Mouse (Mus musculus): Measurements from ENCODE around the gene 6330409D20Rik.

Gene 6330409D20Rik

DNA sequence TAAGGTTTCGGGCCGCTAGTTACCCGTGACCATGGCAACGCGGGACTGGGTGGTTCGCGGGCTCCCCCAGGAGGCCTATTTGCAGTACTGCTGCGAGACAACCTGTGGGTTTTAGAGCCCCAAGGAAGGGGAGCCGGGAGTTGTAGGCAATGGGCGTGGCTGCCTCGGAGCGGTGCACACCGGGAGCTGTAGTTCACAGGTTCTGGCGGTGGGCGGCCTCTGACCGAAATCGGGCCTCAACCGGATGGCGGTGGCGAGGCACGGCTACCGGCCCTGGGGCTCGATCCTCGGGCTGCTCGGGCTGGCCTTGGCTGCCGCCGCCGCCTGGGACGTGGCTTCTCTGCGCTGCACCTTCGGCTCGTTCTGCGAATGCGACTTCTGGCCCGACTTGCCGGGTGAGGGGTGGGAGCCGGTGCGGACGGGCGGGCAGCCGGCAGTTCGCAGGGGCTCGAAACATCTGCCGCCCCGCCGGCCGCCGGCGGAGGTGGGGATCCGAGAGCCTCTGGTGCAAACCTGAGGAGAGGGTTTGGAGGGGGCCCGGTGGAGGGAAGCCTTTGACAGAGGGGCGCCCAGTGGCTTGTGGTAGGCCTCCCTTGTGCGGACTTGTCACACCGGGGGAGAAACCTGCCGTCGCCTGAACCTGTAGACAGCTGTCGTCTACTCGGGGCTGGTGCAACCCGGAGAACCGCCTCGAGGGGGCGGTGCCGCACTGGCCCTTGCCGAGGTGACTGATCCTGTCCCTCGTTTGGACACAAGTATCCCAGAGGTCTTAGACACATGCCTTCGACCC is 16.4 kb upstream of the 6330409D20Rik start, which contains the start of gene Tor2a:
TSS of gene Tor2a (plus strand) at position 179 of the 790 bp plus-strand sequence.
- DNase-seq (ENCODE audit: low spot score in 2 of 2), result peak; percentile 96 to 98

DNA sequence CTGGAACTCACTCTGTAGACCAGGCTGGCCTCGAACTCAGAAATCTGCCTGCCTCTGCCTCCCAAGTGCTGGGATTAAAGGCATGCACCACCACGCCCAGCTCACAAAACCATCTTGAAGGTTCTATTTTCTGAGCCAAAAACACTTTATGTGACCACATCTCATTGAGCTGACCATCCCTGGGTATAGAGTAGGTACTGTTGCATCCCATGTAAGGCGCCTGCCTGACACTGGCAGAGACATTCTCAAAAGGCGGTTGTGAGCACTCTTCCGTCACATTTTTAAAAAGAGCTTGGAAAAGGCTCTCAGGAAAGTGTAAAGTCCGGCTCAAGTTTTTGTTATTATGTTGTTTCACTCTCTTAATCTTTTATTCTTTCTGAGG is 15.8 kb upstream of the 6330409D20Rik start:
- DNase-seq (ENCODE audit: low spot score in 2 of 2), result no peak

DNA sequence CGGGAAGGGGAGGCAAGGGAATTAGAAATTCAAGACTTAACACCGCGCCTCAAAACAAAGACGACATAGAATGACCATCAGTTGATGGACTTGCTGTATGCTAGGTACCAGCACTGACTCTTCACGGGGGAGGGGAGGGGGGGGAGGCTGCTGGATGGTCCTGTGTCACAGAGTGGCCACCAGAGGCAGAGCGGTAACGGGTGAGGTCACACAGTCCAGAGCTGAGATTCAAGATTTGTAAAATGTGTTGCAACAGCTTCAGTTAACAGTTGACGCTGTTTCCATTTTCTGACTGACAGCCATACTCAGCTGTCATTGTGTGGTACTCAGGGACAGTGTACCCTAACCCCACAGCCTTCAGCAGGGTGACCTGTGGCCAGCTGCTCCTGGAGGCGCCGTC is 11.4 kb upstream of the 6330409D20Rik start:
- DNase-seq (ENCODE audit: low spot score in 2 of 2), result no peak

DNA sequence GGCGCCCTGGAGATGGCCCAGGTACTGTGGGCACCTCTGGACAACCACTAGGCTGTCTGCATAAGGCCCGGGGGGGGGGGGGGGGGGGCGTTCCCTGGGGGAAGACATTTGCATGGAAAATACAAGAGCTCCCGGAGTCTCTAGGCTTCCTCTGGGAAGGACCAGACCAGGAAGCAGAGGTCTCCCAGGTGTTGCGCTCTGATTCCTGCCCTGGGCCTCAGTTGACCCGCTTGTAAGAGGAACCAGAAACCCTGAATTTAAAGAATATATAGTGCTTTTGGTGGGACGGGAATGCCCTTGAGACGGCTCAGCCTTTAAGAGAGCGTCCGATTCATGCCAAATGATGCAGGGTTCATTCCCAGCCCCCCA is 10.8 kb upstream of the 6330409D20Rik start:
- no peak for DNase-seq (ENCODE audit: low spot score in 2 of 2)

DNA sequence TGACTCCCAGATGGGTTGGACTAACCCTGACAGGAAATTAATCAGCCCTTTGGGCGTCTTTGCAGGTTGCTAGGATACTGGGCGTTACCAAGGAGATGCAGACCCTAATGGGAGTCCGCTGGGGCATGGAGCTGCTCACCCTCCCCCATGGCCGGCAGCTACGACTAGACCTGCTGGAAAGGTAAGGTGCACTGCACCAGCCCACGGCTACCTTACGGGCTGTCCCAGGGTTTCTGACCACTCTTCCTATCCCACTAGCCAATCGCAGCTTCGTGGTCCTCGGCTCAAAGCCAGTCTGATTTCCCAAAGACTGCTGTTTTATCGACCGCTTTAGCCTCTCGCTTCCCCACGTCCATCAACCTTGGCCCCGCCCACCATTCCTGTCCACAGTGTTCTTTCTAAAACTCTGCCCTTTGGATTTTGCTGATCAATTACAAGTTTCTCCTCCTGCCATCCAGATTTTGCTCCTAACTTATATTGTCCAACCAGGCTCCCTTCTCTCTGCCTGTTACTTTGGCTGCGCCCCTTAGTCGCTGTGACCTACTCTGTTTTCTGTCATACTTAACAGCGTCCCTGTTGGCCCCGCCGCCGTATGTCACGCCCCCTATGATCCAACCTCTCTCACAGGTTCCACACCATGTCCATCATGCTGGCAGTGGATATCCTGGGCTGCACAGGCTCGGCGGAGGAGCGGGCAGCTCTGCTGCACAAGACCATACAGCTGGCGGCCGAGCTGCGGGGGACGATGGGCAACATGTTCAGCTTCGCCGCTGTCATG is 10.3 kb upstream of the 6330409D20Rik start:
- peak in 1 of 2 experiments; percentile 53 for DNase-seq (ENCODE audit: low spot score in 2 of 2)

DNA sequence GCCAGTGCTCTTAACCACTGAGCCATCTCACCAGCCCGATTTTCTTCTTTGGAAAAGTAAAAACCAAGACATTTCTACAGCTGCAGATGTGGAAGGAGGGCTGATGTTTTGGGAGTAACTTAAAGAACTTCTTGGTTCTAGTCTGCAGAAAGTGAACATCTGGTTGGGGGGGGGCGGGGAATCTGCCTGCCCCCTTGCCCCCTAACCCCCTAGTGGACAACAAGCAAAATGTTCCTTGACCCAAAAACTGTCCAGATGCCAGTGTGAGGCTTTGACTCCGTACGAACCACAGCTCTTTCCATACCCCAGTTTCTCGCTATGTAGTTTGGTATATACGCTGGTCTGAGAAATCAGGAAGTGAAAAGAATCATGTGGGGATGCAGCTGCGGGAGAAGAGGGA is 9.4 kb upstream of the 6330409D20Rik start:
- DNase-seq (ENCODE audit: low spot score in 2 of 2), result no peak

DNA sequence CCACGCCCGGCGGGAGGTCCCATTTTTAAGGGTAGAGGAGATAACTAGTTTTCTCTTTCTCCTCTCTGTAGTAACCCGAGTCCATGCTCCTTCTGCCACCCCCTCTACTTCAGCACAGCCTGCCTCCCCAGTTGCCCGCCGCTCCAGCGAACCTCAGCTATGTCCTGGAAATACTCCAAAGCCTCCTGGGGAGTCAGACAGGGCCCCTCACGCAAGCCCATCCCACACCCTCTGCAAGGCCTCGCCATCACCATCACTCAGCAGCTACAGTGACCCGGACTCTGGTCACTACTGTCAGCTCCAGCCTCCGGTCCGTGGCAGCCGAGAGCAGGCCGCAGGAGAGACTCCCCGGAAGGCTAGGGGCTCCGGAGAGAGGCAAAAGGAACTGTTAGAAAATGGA is 8.3 kb upstream of the 6330409D20Rik start:
- no peak for DNase-seq (ENCODE audit: low spot score in 2 of 2)

DNA sequence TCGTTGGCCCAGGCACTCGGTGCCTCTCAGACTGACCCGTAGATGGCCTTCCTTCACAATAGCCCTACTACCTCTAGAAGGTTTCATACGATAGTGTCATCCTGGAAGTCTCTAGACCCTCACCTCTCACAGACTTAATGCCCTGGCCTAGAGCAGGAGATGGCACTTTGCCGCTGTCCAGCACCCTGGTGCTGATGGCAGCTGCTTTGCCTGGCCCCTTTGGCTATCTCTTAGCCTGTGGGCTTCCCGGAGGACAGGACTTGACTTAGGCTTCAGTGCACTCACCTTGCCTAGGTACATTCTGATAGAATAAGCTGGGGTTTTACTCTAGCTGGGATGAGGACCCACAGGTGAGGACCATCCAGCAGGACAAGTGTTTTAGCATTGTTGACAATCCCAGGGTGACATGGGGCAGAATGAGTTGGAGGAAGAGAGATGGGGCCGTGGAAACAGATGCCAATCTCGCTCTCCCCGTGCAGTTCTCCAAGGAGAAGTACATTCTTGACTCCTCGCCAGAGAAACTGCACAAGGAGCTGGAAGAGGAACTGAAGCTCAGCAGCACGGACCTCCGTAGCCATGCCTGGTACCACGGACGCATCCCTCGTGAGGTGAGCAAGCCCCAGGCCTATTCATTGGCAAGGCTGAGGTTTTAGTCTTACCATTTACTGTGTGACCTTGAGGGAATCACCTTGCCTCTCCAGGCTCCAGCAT is 3.6 kb upstream of the 6330409D20Rik start:
- no peak for DNase-seq (ENCODE audit: low spot score in 2 of 2)

DNA sequence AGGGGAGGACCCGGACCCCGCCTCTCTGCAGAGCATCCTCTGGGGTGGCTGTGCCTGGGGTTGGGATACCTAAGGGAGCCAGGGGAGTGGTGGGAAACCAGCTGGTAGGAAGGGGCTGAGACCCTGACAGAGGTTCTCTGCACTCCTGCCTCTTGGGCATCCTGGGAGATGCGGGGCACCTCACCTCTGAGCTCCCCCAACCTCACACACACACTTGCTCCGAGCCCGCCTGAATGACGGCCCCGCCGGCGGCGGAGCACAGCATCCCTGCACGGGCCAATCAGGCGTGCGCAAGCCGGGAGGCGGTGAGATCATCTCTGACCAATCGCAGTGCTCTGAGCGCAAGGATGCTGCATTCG is 1.3 kb upstream of the 6330409D20Rik start:
- no peak for DNase-seq (ENCODE audit: low spot score in 2 of 2)

DNA sequence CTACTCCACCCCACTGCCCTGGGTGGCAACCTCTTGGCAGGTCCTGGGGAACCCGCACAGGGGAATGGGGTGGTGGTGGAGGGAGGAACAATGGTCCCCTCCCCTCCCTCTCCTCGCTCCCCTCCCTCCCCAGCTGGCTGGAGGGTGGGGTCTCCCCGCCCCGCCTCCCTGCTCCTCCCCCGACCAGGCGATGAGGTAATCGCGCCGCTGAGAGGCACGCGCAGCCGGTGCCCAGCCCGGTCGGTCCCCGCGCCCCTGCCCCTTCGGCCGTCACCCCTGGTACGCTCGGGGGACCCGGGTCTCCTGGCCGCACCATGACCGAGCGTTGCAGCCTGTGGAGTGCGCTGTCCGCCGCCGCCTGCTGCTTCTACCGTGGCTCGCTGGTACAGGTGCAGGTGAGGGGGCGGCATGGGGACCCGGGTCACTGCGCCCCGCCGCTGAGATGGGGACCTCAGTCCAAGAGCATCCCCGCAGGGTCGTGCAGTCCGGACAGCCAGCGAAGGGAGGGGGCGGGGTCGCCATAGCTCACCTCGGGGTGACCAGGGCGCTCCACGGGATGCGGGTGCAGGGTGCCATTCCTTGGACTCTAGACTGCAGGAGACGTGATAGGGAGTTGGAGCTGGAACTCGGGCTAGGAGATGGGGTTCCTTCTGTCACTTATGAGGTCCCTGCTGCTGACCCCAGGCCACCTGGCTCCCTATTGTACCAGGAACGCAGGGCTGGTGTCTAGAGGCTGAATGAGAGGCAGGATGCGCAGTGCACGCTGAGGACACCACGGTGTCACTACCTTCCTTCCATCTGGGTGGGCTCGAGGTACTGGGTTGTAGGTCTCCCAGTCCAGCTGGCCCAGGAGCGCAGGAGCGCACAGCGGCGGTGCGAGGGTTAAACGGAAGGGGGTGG is 707 bp upstream of the 6330409D20Rik start:
- no peak for DNase-seq (ENCODE audit: low spot score in 2 of 2)

DNA sequence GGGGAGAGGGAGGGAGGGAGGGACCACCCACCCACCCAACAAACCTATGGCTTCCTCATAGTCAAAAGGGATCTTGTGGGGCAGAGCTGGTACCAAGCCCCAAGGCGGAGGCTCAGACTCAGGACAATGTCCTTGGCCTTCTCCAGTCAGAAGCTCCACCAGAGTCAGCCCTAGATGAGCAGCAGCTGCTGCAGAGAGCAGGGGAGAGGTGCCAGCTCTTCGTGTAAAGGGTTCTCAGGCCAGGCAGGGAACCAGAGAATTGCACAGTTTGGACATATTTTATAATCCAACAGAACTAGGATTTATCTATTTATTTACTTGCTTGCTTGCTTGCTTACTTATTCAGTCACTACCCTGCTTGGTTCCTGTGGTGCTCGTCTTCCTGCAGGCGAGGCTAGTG is 1.5 kb downstream of the 6330409D20Rik start:
- no peak for DNase-seq (ENCODE audit: low spot score in 2 of 2)

DNA sequence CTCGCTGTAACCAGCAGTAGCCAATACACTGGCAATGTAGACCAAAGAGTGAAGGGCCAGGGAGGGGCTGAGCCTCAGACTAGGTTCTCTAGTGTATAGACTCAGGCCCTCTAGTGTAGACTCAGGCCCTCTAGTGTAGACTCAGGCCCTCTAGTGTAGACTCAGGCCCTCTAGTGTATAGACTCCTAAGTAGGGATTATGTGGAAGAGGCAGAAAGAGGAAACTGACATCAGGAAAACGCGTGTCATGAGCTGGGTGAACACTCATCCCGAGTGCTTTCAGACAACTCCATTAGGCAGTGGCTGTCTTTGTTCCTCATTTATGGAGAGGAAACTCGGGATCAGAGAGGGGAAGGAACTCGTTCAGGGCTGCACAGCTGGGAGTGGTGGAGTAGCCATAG is 3.8 kb downstream of the 6330409D20Rik start:
- no peak for DNase-seq (ENCODE audit: low spot score in 2 of 2)

DNA sequence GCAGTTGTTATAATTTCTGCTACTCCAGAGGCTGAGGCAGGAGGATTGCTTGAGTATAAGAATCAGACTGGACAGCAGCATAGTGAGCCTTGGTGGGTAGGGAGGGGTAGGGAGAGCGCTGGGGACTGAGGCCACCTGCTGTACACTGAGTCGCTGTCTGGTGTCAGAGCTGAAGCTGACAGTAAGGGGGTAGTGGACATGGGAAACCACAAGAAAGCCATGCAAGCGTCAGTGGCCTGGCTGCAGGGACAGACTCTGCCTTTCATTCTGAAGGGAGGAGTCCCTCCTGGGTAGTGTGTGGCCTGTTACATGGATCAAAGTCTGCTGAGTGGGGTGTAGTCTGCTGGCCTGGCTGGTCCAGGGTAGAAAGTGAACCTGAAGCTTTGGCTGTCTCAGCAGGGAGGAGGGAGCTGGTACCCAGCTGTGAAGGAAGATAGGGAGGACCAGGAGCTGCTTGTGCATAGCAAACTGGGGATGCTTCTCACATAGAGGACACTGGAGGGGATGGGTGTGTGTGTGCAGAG is 4.4 kb downstream of the 6330409D20Rik start:
- DNase-seq (ENCODE audit: low spot score in 2 of 2), result no peak

DNA sequence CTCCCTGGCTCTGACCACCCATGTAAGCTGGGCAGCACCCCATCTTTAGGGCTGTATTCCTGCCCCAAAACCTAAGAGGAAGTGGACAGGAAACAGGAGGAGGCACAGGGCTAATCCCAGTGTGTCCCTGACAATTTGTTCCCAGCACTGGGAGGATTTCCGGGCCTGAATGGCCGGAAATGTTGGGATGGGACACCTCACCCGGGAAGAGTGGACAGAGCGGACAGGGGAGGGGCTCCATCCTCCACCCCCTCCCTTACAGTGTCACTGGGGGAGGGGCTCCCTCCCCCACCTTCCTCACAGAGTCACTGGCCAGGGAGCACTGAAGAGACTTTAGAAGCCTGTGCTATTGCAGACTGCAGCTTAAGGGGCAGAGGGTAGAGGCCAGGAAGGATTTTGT is 5.9 kb downstream of the 6330409D20Rik start:
- DNase-seq (ENCODE audit: low spot score in 2 of 2), result no peak

DNA sequence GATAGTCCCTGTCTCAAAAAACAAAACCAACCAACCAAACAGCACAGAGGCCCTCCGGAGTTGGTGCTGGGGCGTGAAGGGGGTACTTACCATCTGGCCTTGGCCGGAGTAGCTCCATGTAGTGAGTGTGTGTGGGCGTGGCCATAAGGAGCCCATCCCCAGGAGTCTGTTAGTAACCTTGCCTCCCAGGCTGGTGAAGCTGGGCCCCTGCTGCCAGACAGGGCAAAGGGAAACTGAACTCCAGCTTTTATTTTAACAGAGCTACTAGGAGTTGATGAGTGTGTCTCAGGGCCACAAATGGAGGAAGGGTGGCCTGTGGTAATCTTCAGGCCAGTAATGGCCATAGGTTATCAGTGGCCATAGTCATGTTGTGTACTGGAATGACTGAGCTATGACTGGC is 6.3 kb downstream of the 6330409D20Rik start:
- DNase-seq (ENCODE audit: low spot score in 2 of 2), result no peak

DNA sequence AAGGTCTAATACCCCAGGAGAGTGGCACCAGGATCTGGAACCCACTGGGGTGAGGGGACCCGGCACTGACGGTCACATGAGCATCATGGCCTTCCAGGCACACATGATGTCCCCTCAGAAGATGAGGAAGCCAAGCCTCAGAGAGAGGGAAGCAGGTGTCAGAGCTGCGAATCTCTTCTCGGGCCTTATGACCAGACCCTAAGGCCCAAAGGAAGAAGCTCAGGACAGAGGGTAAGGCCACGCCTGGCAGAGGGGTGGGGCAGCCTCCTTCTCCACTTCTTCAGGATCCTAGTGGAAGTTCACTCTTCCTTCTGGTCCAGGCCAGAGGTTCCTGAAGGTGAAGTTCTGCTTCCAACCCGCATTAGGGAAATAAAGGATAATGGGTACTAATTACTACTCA is 8.1 kb downstream of the 6330409D20Rik start:
- no peak for DNase-seq (ENCODE audit: low spot score in 2 of 2)

DNA sequence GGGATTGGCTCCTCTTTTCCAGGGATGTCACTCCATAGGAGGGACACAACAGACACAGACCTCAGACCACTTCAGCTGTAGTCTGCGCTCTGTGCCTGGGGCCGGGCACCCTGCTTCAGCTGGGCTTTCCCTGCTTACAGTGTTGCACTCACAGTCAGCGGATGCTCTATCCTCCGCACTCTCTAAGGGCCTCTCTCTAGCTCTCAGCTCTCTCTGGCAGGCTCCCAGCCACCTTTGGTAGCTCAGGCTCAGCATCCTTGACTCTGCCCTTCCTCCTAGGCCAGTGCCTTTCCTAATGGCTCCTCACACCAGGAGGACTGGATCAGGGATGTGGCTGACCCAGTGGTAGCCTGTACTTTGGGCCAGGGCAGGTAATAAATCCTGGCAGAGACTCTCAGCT is 8.9 kb downstream of the 6330409D20Rik start:
- no peak for DNase-seq (ENCODE audit: low spot score in 2 of 2)

DNA sequence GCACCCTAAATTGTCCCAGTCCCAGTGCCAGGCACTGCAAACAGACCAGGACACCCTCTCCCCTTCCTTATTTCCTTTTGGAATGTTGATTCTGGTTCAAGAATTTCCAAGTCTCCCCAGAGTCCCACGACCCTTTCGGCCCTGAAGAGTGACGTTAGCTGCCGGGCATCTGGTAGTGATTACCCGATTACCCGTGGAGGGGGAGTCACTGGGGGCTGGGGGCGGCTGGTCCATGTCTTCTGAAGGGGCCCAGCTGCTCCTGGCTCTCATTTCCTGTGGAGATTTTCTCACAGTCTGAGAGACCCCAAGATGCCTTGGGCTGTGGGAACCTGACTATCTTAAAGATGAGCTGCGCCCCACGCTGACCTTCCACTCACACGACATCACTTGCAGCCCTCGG is 10.0 kb downstream of the 6330409D20Rik start:
- no peak for DNase-seq (ENCODE audit: low spot score in 2 of 2)

DNA sequence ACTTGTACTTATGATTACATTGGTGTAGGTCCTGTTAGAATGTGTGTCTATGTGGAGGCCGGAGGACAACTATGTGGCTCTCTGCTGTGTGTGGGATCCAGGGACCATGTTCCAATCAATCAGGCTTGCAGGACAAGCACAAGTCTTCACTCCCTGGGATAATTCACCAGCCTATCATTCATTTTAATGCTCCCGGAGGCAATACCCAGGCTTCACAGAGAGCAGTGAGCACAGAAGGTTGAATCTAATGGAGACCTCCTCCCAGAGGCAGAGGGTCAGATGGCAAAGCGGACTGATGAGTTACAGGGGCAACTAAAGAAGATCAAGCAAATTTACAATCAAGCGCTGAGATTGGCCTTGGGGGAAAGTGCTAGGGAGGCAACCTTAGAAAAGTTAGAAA is 11.3 kb downstream of the 6330409D20Rik start:
- DNase-seq (ENCODE audit: low spot score in 2 of 2), result no peak

DNA sequence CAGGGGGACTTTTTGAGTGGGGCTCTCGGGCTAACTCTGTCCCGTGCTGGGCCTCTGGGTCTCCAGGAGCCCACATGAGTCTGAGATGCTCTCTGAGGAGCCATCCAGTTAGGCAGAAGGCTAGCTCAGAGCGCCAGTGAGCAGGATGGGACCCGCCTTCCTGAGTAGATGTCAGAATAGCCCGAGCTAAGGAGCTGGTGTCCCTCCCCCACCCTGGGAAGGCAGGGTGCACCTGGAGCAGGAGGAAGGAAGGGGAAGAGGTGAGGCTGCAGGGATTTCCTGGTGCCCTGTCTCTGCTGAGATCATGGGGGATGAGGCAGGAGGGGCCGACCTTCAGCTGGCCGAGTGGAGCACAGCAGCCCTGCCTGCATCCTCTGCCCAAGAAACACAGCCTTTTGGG is 12.4 kb downstream of the 6330409D20Rik start:
- DNase-seq (ENCODE audit: low spot score in 2 of 2), result no peak

DNA sequence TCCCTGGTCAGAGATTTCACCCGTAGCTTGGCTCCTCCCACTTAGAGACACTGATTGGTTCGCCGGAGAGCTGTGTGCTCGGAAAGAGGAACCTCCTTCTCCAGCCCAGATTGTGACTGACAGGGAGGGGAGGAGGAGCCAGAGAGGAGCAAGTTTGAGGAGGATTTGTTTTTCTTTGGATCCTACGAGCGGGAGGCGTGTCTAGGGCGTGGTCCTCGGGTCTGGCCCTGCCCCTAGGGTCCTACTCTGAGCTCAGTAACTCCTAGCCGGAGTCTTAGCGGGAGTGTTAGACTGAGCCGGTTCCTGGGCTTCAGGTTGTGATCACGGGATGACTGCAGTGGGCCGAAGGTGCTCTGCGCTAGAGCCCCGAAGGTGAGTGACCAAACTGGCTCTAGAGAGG is 13.4 kb downstream of the 6330409D20Rik start:
- peak; percentile 88 to 91 for DNase-seq (ENCODE audit: low spot score in 2 of 2)

Data from urinary bladder, postnatal 4 days (tissue).